Mouse (Mus musculus) liver, embryonic 14.5 days (tissue): ENCODE results near the gene Cep83.

Experiments used
- CTCF ChIP-seq: IDR thresholded peaks from 2 replicates; pipeline ENCODE4 v1.5.1; 2016; ENCODE audit warnings: antibody characterized with exemption, low read depth, control low read depth
- EP300 ChIP-seq: IDR thresholded peaks from 2 replicates; pipeline ENCODE4 v1.6.1; 2016; ENCODE audit warnings: antibody characterized with exemption, low read depth

- TF ChIP-seq CTCF (no peak), EP300 (no peak)
Measured at GRCm38 (mm10) chr10:94789205-94789604, 100.8 kb downstream of the Cep83 start.
